Mouse (Mus musculus): Measurements from ENCODE around the gene Mup20. TPM values are rescaled to one million over a fixed set of nuclear protein-coding genes. Genes with fewer than 3 reads are reported as not detected.
"Not testable (repeated sequence)": the region's sequence is repeated elsewhere in the genome, so short reads cannot be mapped to it uniquely, and the experiment has no call there.

The Mup20 gene
- 5.4 TPM in 1 of 2 replicates, not detected in the other for polyA plus RNA-seq (2012; ENCODE audit: insufficient read depth, insufficient read length, missing spikeins)

- H3K4me3 ChIP-seq (ENCODE audit: insufficient read depth, low read depth, low read length); H3K4me1 ChIP-seq (ENCODE audit: control insufficient read depth, insufficient read depth, insufficient read length, low read length); H3K27ac ChIP-seq (replicated peaks; ENCODE audit: low read depth, low read length): not testable (repeated sequence)
Measured at GRCm38 (mm10) chr4:62054058-62054457, at the start of gene Mup20. Mup20 (minus strand) TSS chr4:62054158.

GRCm38 (mm10) chr4:62103366-62103765 lies 49.4 kb upstream of the Mup20 start:
- not testable (repeated sequence) for H3K27ac ChIP-seq (replicated peaks; ENCODE audit: low read depth, low read length); H3K4me3 ChIP-seq (ENCODE audit: insufficient read depth, low read depth, low read length); H3K4me1 ChIP-seq (ENCODE audit: control insufficient read depth, insufficient read depth, insufficient read length, low read length)

- H3K27ac ChIP-seq (replicated peaks; ENCODE audit: low read depth, low read length), result no peak overlapping the region
- no peak overlapping the region for H3K4me3 ChIP-seq (ENCODE audit: insufficient read depth, low read depth, low read length)
- H3K4me1 ChIP-seq (ENCODE audit: control insufficient read depth, insufficient read depth, insufficient read length, low read length), result no peaks in the 10 kb centered on the region
Measured at GRCm38 (mm10) chr4:62087953-62088352, 34.0 kb upstream of the Mup20 start.

GRCm38 (mm10) chr4:62087241-62087640 lies 33.3 kb upstream of the Mup20 start, which contains the start of gene Mup3:
Mup3 (minus strand) TSS chr4:62087342.
- H3K4me1 ChIP-seq (ENCODE audit: control insufficient read depth, insufficient read depth, insufficient read length, low read length), result no peaks in the 10 kb centered on the region
- H3K27ac ChIP-seq (replicated peaks; ENCODE audit: low read depth, low read length), result 0 out of 2 replicates have a peak within 1 kb of the TSS, but pooled peaks have one; percentile 47
- no peak within 1 kb of the TSS for H3K4me3 ChIP-seq (ENCODE audit: insufficient read depth, low read depth, low read length)

GRCm38 (mm10) chr4:62082755-62083154 lies 28.8 kb upstream of the Mup20 start:
- Histone ChIP-seq H3K27ac (replicated peaks; ENCODE audit: low read depth, low read length) (peak overlapping the region; percentile 46; the same call in 1 of the 2 replicates), H3K4me1 (ENCODE audit: control insufficient read depth, insufficient read depth, insufficient read length, low read length) (no peaks in the 10 kb centered on the region), H3K4me3 (ENCODE audit: insufficient read depth, low read depth, low read length) (no peak overlapping the region)

GRCm38 (mm10) chr4:62075126-62075525 lies 21.2 kb upstream of the Mup20 start:
- H3K4me1 ChIP-seq (ENCODE audit: control insufficient read depth, insufficient read depth, insufficient read length, low read length), result no peaks in the 10 kb centered on the region
- no peak overlapping the region for H3K4me3 ChIP-seq (ENCODE audit: insufficient read depth, low read depth, low read length)
- H3K27ac ChIP-seq (replicated peaks; ENCODE audit: low read depth, low read length), result no peak overlapping the region

- H3K27ac ChIP-seq (replicated peaks; ENCODE audit: low read depth, low read length); H3K4me1 ChIP-seq (ENCODE audit: control insufficient read depth, insufficient read depth, insufficient read length, low read length); H3K4me3 ChIP-seq (ENCODE audit: insufficient read depth, low read depth, low read length): not testable (repeated sequence)
Measured at GRCm38 (mm10) chr4:62054780-62055179, 822 bp upstream of the Mup20 start.

GRCm38 (mm10) chr4:62026281-62026680 lies 27.7 kb downstream of the Mup20 start:
- Histone ChIP-seq H3K27ac (replicated peaks; ENCODE audit: low read depth, low read length) (no peak overlapping the region), H3K4me3 (ENCODE audit: insufficient read depth, low read depth, low read length) (no peak overlapping the region), H3K4me1 (ENCODE audit: control insufficient read depth, insufficient read depth, insufficient read length, low read length) (no peaks in the 10 kb centered on the region)

- Histone ChIP-seq H3K4me3 (ENCODE audit: insufficient read depth, low read depth, low read length) (no peak overlapping the region), H3K27ac (replicated peaks; ENCODE audit: low read depth, low read length) (no peak overlapping the region), H3K4me1 (ENCODE audit: control insufficient read depth, insufficient read depth, insufficient read length, low read length) (no peaks in the 10 kb centered on the region)
Measured at GRCm38 (mm10) chr4:62024256-62024959, 29.6 kb downstream of the Mup20 start.

- Histone ChIP-seq H3K4me1 (ENCODE audit: control insufficient read depth, insufficient read depth, insufficient read length, low read length) (no peaks in the 10 kb centered on the region), H3K27ac (replicated peaks; ENCODE audit: low read depth, low read length) (no peak overlapping the region)
Measured at GRCm38 (mm10) chr4:62023646-62024045, 30.3 kb downstream of the Mup20 start.

GRCm38 (mm10) chr4:62023120-62023519 lies 30.8 kb downstream of the Mup20 start:
- Histone ChIP-seq H3K4me3 (ENCODE audit: insufficient read depth, low read depth, low read length) (no peak overlapping the region), H3K4me1 (ENCODE audit: control insufficient read depth, insufficient read depth, insufficient read length, low read length) (no peaks in the 10 kb centered on the region), H3K27ac (replicated peaks; ENCODE audit: low read depth, low read length) (no peak overlapping the region)

More at GRCm38 (mm10) chr4:62023646-62024045, 30.3 kb downstream of the Mup20 start:
- H3K4me3 ChIP-seq (ENCODE audit: insufficient read depth, low read depth, low read length), result no peak overlapping the region

GRCm38 (mm10) chr4:62020511-62020910 lies 33.4 kb downstream of the Mup20 start:
- H3K4me1 ChIP-seq (ENCODE audit: control insufficient read depth, insufficient read depth, insufficient read length, low read length); H3K4me3 ChIP-seq (ENCODE audit: insufficient read depth, low read depth, low read length); H3K27ac ChIP-seq (replicated peaks; ENCODE audit: low read depth, low read length): not testable (repeated sequence)

Other genes starting within 250 kb of the Mup20 start
- gene Mup5, start 218.9 kb downstream of the Mup20 start, polyA plus RNA-seq (2012; ENCODE audit: insufficient read depth, insufficient read length, missing spikeins), result not detected in 2 replicates
- gene Mup3, start 33.2 kb upstream of the Mup20 start, polyA plus RNA-seq (2012; ENCODE audit: insufficient read depth, insufficient read length, missing spikeins), result 2.1 and 7.2 TPM in 2 replicates
- not detected in 2 replicates for gene Mup21, start 96.7 kb upstream of the Mup20 start, polyA plus RNA-seq (2012; ENCODE audit: insufficient read depth, insufficient read length, missing spikeins)
- 0.92 and 1.2 TPM in 2 replicates for gene Zfp37, start 176.9 kb upstream of the Mup20 start, polyA plus RNA-seq (2012; ENCODE audit: insufficient read depth, insufficient read length, missing spikeins)
- 7.9 and 11.2 TPM in 2 replicates for gene Slc31a2, start 208.4 kb upstream of the Mup20 start, polyA plus RNA-seq (2012; ENCODE audit: insufficient read depth, insufficient read length, missing spikeins)

Data from brown adipose tissue, adult 24 weeks (tissue).